Mouse (Mus musculus): ENCODE measurements at regions not wholly inside any gene's neighbourhood (a gene's known extent, or its start where the extent isn't known, plus 50 kb on each side); places are given as distances from the start of the nearest gene placed in this dataset.

- Histone ChIP-seq H3K36me3 (ENCODE audit: control insufficient read depth, insufficient read depth, low read length, poor library complexity, severe bottlenecking) (no peaks in the 10 kb centered on the region), H3K27ac (ENCODE audit: insufficient read depth, low read length) (no peak overlapping the region), H3K27me3 (ENCODE audit: control insufficient read depth, insufficient read depth, low read length, poor library complexity, severe bottlenecking) (no peaks in the 10 kb centered on the region), H3K9me3 (replicated peaks; ENCODE audit: control insufficient read depth, insufficient read depth, low read length, poor library complexity, severe bottlenecking) (no peaks in the 10 kb centered on the region), H3K4me3 (ENCODE audit: low read depth, low read length) (peak overlapping the region; percentile 19; the same call in 1 of the 2 replicates), H3K9ac (ENCODE audit: low read depth, poor library complexity, severe bottlenecking) (no peak overlapping the region), H3K4me1 (ENCODE audit: control insufficient read depth, insufficient read depth, low read length) (peaks cover 7% of the 10 kb centered on the region)
- TF ChIP-seq POLR2A (IDR thresholded peaks at IDR 0.05; ENCODE audit: insufficient read depth, low read length) (no peak), CTCF (IDR thresholded peaks at IDR 0.05; ENCODE audit: low read depth, low read length) (no peak), EP300 (IDR thresholded peaks at IDR 0.05; ENCODE audit: insufficient read depth, low read depth, low read length) (no peak)
Observed at GRCm38 (mm10) chr5:64513155-64513945, 289.8 kb upstream of the Klf3 start.

- TF ChIP-seq POLR2A (IDR thresholded peaks at IDR 0.05; ENCODE audit: insufficient read depth, low read length) (no peak), EP300 (IDR thresholded peaks at IDR 0.05; ENCODE audit: insufficient read depth, low read depth, low read length) (no peak), CTCF (IDR thresholded peaks at IDR 0.05; ENCODE audit: low read depth, low read length) (no peak)
- no peaks in the 10 kb centered on the region for H3K27me3 ChIP-seq (ENCODE audit: control insufficient read depth, insufficient read depth, low read length, poor library complexity, severe bottlenecking)
- peaks cover 5% of the 10 kb centered on the region for H3K4me1 ChIP-seq (ENCODE audit: control insufficient read depth, insufficient read depth, low read length)
Observed at GRCm38 (mm10) chr5:64516115-64516665, 287.0 kb upstream of the Klf3 start.

DNA sequence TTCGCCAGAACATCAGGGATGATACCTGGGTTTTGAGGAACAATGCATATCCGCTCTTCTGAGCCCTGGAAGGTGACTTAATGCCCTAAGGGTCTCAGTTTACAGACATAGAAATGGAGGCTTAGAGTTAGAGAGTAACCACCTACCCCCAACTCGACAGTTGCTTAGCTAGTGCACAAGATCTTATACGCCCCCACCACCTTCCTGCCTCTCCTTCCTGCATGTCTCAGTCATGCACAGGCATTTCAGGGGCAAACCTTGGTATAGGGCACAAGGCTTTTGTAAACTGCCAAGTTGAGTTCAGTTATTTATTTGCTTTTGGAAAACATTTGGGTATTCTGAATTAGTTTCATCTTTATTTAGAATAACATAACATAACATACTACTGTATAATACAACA, 285.9 kb upstream of the Klf3 start:
- Histone ChIP-seq H3K27ac (ENCODE audit: insufficient read depth, low read length) (no peak overlapping the region), H3K27me3 (ENCODE audit: control insufficient read depth, insufficient read depth, low read length, poor library complexity, severe bottlenecking) (no peaks in the 10 kb centered on the region), H3K9ac (ENCODE audit: low read depth, poor library complexity, severe bottlenecking) (no peak overlapping the region), H3K4me3 (ENCODE audit: low read depth, low read length) (peak overlapping the region; percentile 1; the same call in 1 of the 2 replicates), H3K4me1 (ENCODE audit: control insufficient read depth, insufficient read depth, low read length) (peaks cover 5% of the 10 kb centered on the region), H3K36me3 (ENCODE audit: control insufficient read depth, insufficient read depth, low read length, poor library complexity, severe bottlenecking) (no peaks in the 10 kb centered on the region), H3K9me3 (replicated peaks; ENCODE audit: control insufficient read depth, insufficient read depth, low read length, poor library complexity, severe bottlenecking) (no peaks in the 10 kb centered on the region)
- TF ChIP-seq EP300 (IDR thresholded peaks at IDR 0.05; ENCODE audit: insufficient read depth, low read depth, low read length) (no peak), CTCF (IDR thresholded peaks at IDR 0.05; ENCODE audit: low read depth, low read length) (no peak), POLR2A (IDR thresholded peaks at IDR 0.05; ENCODE audit: insufficient read depth, low read length) (no peak)

More at GRCm38 (mm10) chr5:64516115-64516665, 287.0 kb upstream of the Klf3 start:
- H3K9ac ChIP-seq (ENCODE audit: low read depth, poor library complexity, severe bottlenecking), result no peak overlapping the region
- no peaks in the 10 kb centered on the region for H3K36me3 ChIP-seq (ENCODE audit: control insufficient read depth, insufficient read depth, low read length, poor library complexity, severe bottlenecking)
- no peaks in the 10 kb centered on the region for H3K9me3 ChIP-seq (replicated peaks; ENCODE audit: control insufficient read depth, insufficient read depth, low read length, poor library complexity, severe bottlenecking)
- no peak overlapping the region for H3K27ac ChIP-seq (ENCODE audit: insufficient read depth, low read length)
- no peak overlapping the region for H3K4me3 ChIP-seq (ENCODE audit: low read depth, low read length)

DNA sequence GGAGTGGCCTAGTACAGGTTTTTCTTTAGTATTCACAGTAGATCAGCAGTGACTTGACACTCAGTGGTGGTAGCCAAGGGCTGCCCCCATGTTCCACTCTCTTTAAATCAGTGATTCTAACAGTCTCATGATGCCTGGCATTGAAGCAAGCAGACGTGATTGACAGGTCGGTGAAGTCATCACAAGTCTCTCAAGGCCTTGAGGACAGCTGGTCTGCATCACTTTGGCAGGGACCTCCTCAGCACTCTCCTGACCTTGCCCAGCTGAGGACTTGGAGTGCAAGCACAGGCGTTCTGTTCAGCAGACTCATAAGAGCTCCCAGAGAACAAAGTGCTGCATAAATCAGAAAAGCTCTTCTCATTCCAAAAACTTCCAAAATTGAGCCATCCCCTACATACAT, 285.4 kb upstream of the Klf3 start:
- Histone ChIP-seq H3K4me1 (ENCODE audit: control insufficient read depth, insufficient read depth, low read length) (peaks cover 3% of the 10 kb centered on the region), H3K27ac (ENCODE audit: insufficient read depth, low read length) (no peak overlapping the region), H3K27me3 (ENCODE audit: control insufficient read depth, insufficient read depth, low read length, poor library complexity, severe bottlenecking) (no peaks in the 10 kb centered on the region), H3K9ac (ENCODE audit: low read depth, poor library complexity, severe bottlenecking) (no peak overlapping the region), H3K9me3 (replicated peaks; ENCODE audit: control insufficient read depth, insufficient read depth, low read length, poor library complexity, severe bottlenecking) (no peaks in the 10 kb centered on the region), H3K36me3 (ENCODE audit: control insufficient read depth, insufficient read depth, low read length, poor library complexity, severe bottlenecking) (no peaks in the 10 kb centered on the region), H3K4me3 (ENCODE audit: low read depth, low read length) (no peak overlapping the region)
- TF ChIP-seq EP300 (IDR thresholded peaks at IDR 0.05; ENCODE audit: insufficient read depth, low read depth, low read length) (no peak), CTCF (IDR thresholded peaks at IDR 0.05; ENCODE audit: low read depth, low read length) (no peak), POLR2A (IDR thresholded peaks at IDR 0.05; ENCODE audit: insufficient read depth, low read length) (no peak)

DNA sequence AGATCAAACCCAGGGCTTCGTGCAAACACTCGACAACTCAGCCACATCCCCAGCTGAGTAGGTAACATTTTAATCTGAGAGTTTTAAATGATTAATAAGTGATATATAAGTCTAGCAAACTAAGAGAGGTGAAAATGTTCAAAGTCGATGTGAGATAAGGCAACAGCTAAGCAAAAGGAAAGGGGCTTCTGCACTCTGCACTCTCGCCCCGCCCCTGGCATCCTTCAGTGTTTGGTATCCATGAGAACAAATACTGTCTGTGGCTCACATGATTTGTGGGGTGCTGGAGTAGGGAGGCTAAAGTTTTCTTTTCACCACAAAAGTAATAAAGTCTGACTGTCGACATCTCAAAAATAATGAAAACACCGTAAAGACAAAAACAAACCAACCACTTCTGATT, 284.2 kb upstream of the Klf3 start:
- Histone ChIP-seq H3K9me3 (replicated peaks; ENCODE audit: control insufficient read depth, insufficient read depth, low read length, poor library complexity, severe bottlenecking) (no peaks in the 10 kb centered on the region), H3K4me3 (ENCODE audit: low read depth, low read length) (no peak overlapping the region), H3K27ac (ENCODE audit: insufficient read depth, low read length) (no peak overlapping the region), H3K9ac (ENCODE audit: low read depth, poor library complexity, severe bottlenecking) (no peak overlapping the region), H3K4me1 (ENCODE audit: control insufficient read depth, insufficient read depth, low read length) (no peaks in the 10 kb centered on the region), H3K27me3 (ENCODE audit: control insufficient read depth, insufficient read depth, low read length, poor library complexity, severe bottlenecking) (no peaks in the 10 kb centered on the region), H3K36me3 (ENCODE audit: control insufficient read depth, insufficient read depth, low read length, poor library complexity, severe bottlenecking) (no peaks in the 10 kb centered on the region)
- TF ChIP-seq EP300 (IDR thresholded peaks at IDR 0.05; ENCODE audit: insufficient read depth, low read depth, low read length) (no peak), CTCF (IDR thresholded peaks at IDR 0.05; ENCODE audit: low read depth, low read length) (no peak), POLR2A (IDR thresholded peaks at IDR 0.05; ENCODE audit: insufficient read depth, low read length) (no peak)

- Histone ChIP-seq H3K27ac (ENCODE audit: insufficient read depth, low read length) (no peak overlapping the region), H3K27me3 (ENCODE audit: control insufficient read depth, insufficient read depth, low read length, poor library complexity, severe bottlenecking) (no peaks in the 10 kb centered on the region), H3K9ac (ENCODE audit: low read depth, poor library complexity, severe bottlenecking) (no peak overlapping the region), H3K4me3 (ENCODE audit: low read depth, low read length) (no peak overlapping the region), H3K9me3 (replicated peaks; ENCODE audit: control insufficient read depth, insufficient read depth, low read length, poor library complexity, severe bottlenecking) (no peaks in the 10 kb centered on the region), H3K36me3 (ENCODE audit: control insufficient read depth, insufficient read depth, low read length, poor library complexity, severe bottlenecking) (no peaks in the 10 kb centered on the region), H3K4me1 (ENCODE audit: control insufficient read depth, insufficient read depth, low read length) (no peaks in the 10 kb centered on the region)
- TF ChIP-seq POLR2A (IDR thresholded peaks at IDR 0.05; ENCODE audit: insufficient read depth, low read length), result no peak
- TF ChIP-seq CTCF (IDR thresholded peaks at IDR 0.05; ENCODE audit: low read depth, low read length), result no peak
- no peak for TF ChIP-seq EP300 (IDR thresholded peaks at IDR 0.05; ENCODE audit: insufficient read depth, low read depth, low read length)
Observed at GRCm38 (mm10) chr5:64519731-64520130, 283.5 kb upstream of the Klf3 start.

All from ES-Bruce4 (cell line).